In the genomic region with DNA sequence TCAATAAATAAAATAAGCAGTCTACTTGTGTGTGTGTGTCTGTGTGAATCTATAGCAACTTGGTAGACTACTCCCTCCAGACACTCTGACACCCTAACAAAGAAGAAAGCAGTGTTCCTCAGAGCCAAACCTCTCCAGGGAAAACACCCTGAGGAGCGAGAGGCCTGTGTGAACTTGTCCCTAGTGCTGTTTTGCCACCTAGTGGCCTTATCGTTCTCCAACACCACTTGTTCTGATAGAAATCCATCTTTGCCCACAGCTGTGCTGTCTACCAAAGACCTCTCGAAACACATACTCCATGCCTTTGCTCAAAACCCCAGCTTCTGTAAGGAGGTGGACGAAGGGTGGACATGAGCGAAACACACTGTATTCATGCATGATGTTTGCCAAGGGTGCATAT, we compare ENCODE assay signal across 9 mouse cellular contexts. TPM values are rescaled to one million over a fixed set of nuclear protein-coding genes. Genes with fewer than 3 reads are reported as not detected.
DNase-seq lines count a peak whose midpoint lies in the region; ATAC-seq and TF ChIP-seq lines count a peak whose summit lies in the region.
"Had no signal": no experiment of that assay in that cellular context is flagged by ENCODE, and none has a peak within 500 bp of the region (broad histone marks: within the 10 kb centered on the region; RNA-seq: fewer than 3 reads in every experiment).

No protein-coding gene starts in this region.

- DNase-seq in spleen, adult 2 months (ENCODE audit: low read depth in 1 of 2, low spot score in 2 of 2), result no peak
- no peak for DNase-seq in spleen, postnatal 10 days (ENCODE audit: low spot score in 2 of 2)
- peak; percentile 82 for DNase-seq in embryo, embryonic 10 days (ENCODE audit: low spot score)
- DNase-seq in left cerebral cortex, postnatal 4 days, result peak; percentile 66

- H3K9ac ChIP-seq in intestine, embryonic 16.5 days (ENCODE audit: low read depth, low read length), result no peak overlapping the region
- no peak overlapping the region for H3K9ac ChIP-seq in midbrain, embryonic 12.5 days (replicated peaks)
- H3K9ac ChIP-seq in stomach, embryonic 16.5 days (ENCODE audit: low read length), result no peak overlapping the region

- H3K4me1 ChIP-seq in spleen, adult 2 months (ENCODE audit: control insufficient read depth, insufficient read depth, insufficient read length), result no peaks in the 10 kb centered on the region
- peaks cover 11% of the 10 kb centered on the region for H3K4me1 ChIP-seq in intestine, embryonic 16.5 days (ENCODE audit: control insufficient read depth, insufficient read depth, low read length)
- H3K4me1 ChIP-seq in midbrain, embryonic 12.5 days, result no peaks in the 10 kb centered on the region
- H3K4me1 ChIP-seq in stomach, embryonic 16.5 days (ENCODE audit: control insufficient read depth, insufficient read depth, low read length), result peaks cover 24% of the 10 kb centered on the region

- intact Hi-C loops in left cerebral cortex, postnatal 4 days (cut with DNase I), result loop anchor here (10.0 kb wide), 1 partner anchor 54 kb away; a partner anchor contains a TSS

- TF ChIP-seq CTCF in spleen, adult 2 months (IDR thresholded peaks at IDR 0.05; ENCODE audit: extremely low read depth, insufficient read depth, insufficient read length, insufficient replicate concordance), result peak; percentile 20; the same call in 1 of the 2 replicates

- no peak overlapping the region for H3K4me2 ChIP-seq in intestine, embryonic 16.5 days (ENCODE audit: low read depth, low read length)
- H3K4me2 ChIP-seq in midbrain, embryonic 12.5 days (replicated peaks), result no peak overlapping the region
- H3K4me2 ChIP-seq in stomach, embryonic 16.5 days (ENCODE audit: low read depth, low read length), result no peak overlapping the region

- 45% methylated on average over 5 of the region's 5 CpGs for WGBS in spleen, adult 2 months
- WGBS in intestine, embryonic 16.5 days, result 23% methylated on average over 5 of the region's 5 CpGs
- 40% methylated on average over 5 of the region's 5 CpGs for WGBS in midbrain, embryonic 12.5 days
- 23% methylated on average over 5 of the region's 5 CpGs for WGBS in stomach, embryonic 16.5 days

- TF ChIP-seq POLR2A in spleen, adult 2 months (IDR thresholded peaks at IDR 0.05; ENCODE audit: low read depth, low read length), result no peak

- ATAC-seq in granulocyte monocyte progenitor cell, adult 5-6 weeks (replicated peaks; ENCODE audit: poor library complexity, severe bottlenecking), result peak; percentile 82
- ATAC-seq in intestine, embryonic 16.5 days, result peak; percentile 64
- ATAC-seq in midbrain, embryonic 12.5 days (ENCODE audit: low FRiP score, low read depth), result peak; percentile 65
- peak; percentile 70 for ATAC-seq in stomach, embryonic 16.5 days (ENCODE audit: insufficient read depth, low FRiP score)

- 0 out of 2 replicates have a peak, but pooled peaks cover 4% of the 10 kb centered on the region for H3K9me3 ChIP-seq in intestine, embryonic 16.5 days (ENCODE audit: control insufficient read depth, low read length)
- H3K9me3 ChIP-seq in midbrain, embryonic 12.5 days, result no peaks in the 10 kb centered on the region
- 0 out of 2 replicates have a peak, but pooled peaks cover 2% of the 10 kb centered on the region for H3K9me3 ChIP-seq in stomach, embryonic 16.5 days (replicated peaks; ENCODE audit: control insufficient read depth, low read length)

- no peaks in the 10 kb centered on the region for H3K27me3 ChIP-seq in spleen, adult 2 months (ENCODE audit: control insufficient read depth, insufficient read depth, low read length)
- no peaks in the 10 kb centered on the region for H3K27me3 ChIP-seq in intestine, embryonic 16.5 days (replicated peaks; ENCODE audit: control insufficient read depth, insufficient read depth, low read length)
- 0 out of 2 replicates have a peak, but pooled peaks cover 4% of the 10 kb centered on the region for H3K27me3 ChIP-seq in midbrain, embryonic 12.5 days
- no peaks in the 10 kb centered on the region for H3K27me3 ChIP-seq in stomach, embryonic 16.5 days (ENCODE audit: control insufficient read depth, insufficient read depth, low read length)

- H3K4me3 ChIP-seq in spleen, adult 2 months (ENCODE audit: extremely low read depth, insufficient read depth, insufficient read length), result no peak overlapping the region
- H3K4me3 ChIP-seq in intestine, embryonic 16.5 days (ENCODE audit: low read length), result no peak overlapping the region
- H3K4me3 ChIP-seq in midbrain, embryonic 12.5 days, result no peak overlapping the region
- no peak overlapping the region for H3K4me3 ChIP-seq in stomach, embryonic 16.5 days (replicated peaks; ENCODE audit: low read length)

- no peaks in the 10 kb centered on the region for H3K36me3 ChIP-seq in spleen, adult 2 months (ENCODE audit: control insufficient read depth, insufficient read depth, low read length)
- H3K36me3 ChIP-seq in intestine, embryonic 16.5 days (ENCODE audit: control insufficient read depth, insufficient read depth, low read length), result no peaks in the 10 kb centered on the region
- H3K36me3 ChIP-seq in midbrain, embryonic 12.5 days, result no peaks in the 10 kb centered on the region
- no peaks in the 10 kb centered on the region for H3K36me3 ChIP-seq in stomach, embryonic 16.5 days (ENCODE audit: control insufficient read depth, insufficient read depth, low read length)

- H3K27ac ChIP-seq in spleen, adult 2 months (ENCODE audit: insufficient read depth, low read length), result no peak overlapping the region
- H3K27ac ChIP-seq in intestine, embryonic 16.5 days (ENCODE audit: low read length), result no peak overlapping the region
- no peak overlapping the region for H3K27ac ChIP-seq in midbrain, embryonic 12.5 days (replicated peaks)
- H3K27ac ChIP-seq in stomach, embryonic 16.5 days (ENCODE audit: low read length), result peak overlapping the region; percentile 70; the same call in 1 of the 2 replicates
- H3K27ac ChIP-seq: macrophage had no signal

RNA-seq across cellular contexts. Expression of a gene that starts 8.3 kb away (rescaled TPM):
- not detected in 2 replicates for polyA plus RNA-seq in spleen, adult 2 months (2012; rRNA removed)
- not detected in 2 replicates for total RNA-seq in granulocyte monocyte progenitor cell, adult 5-6 weeks (2014; fragmentation: Nextera tagmentation)
- not detected in 2 replicates for total RNA-seq in granulocyte monocyte progenitor cell, adult 5-6 weeks (2017)
- polyA plus RNA-seq in intestine, embryonic 16.5 days (2015; fragmentation: Nextera tagmentation; extraction: Ambion mirVana), result not detected in 2 replicates
- not detected for total RNA-seq in left cerebral cortex, postnatal 4 days (2021)
- not detected in 2 replicates for polyA plus RNA-seq in midbrain, embryonic 12.5 days (2016; fragmentation: Nextera tagmentation; extraction: Ambion mirVana)
- polyA plus RNA-seq in stomach, embryonic 16.5 days (2015; fragmentation: Nextera tagmentation; extraction: Ambion mirVana), result not detected in 2 replicates
- polyA plus RNA-seq: macrophage had no signal

RNA-seq across cellular contexts. Expression of a gene that starts 12.6 kb away (rescaled TPM):
- polyA plus RNA-seq in spleen, adult 2 months (2012; rRNA removed), result not detected in 2 replicates
- not detected in 2 replicates for total RNA-seq in granulocyte monocyte progenitor cell, adult 5-6 weeks (2014; fragmentation: Nextera tagmentation)
- not detected in 2 replicates for total RNA-seq in granulocyte monocyte progenitor cell, adult 5-6 weeks (2017)
- polyA plus RNA-seq in intestine, embryonic 16.5 days (2015; fragmentation: Nextera tagmentation; extraction: Ambion mirVana), result not detected in 2 replicates
- not detected for total RNA-seq in left cerebral cortex, postnatal 4 days (2021)
- polyA plus RNA-seq in midbrain, embryonic 12.5 days (2016; fragmentation: Nextera tagmentation; extraction: Ambion mirVana), result not detected in 2 replicates
- not detected in 2 replicates for polyA plus RNA-seq in stomach, embryonic 16.5 days (2015; fragmentation: Nextera tagmentation; extraction: Ambion mirVana)
- polyA plus RNA-seq: macrophage had no signal

RNA-seq across cellular contexts. Expression of a gene that starts 16.9 kb away (rescaled TPM):
- 19.2 and 21.0 TPM in 2 replicates for polyA plus RNA-seq in spleen, adult 2 months (2012; rRNA removed)
- total RNA-seq in granulocyte monocyte progenitor cell, adult 5-6 weeks (2014; fragmentation: Nextera tagmentation), result 5.4 and 6.2 TPM in 2 replicates
- 8.7 and 11.4 TPM in 2 replicates for total RNA-seq in granulocyte monocyte progenitor cell, adult 5-6 weeks (2017)
- 62.1 and 64.2 TPM in 2 replicates for polyA plus RNA-seq in intestine, embryonic 16.5 days (2015; fragmentation: Nextera tagmentation; extraction: Ambion mirVana)
- 100 to 1,000 TPM; 172 to 173 TPM for total RNA-seq in left cerebral cortex, postnatal 4 days (2021)
- 21.6 and 24.0 TPM in 2 replicates for polyA plus RNA-seq in midbrain, embryonic 12.5 days (2016; fragmentation: Nextera tagmentation; extraction: Ambion mirVana)
- polyA plus RNA-seq in stomach, embryonic 16.5 days (2015; fragmentation: Nextera tagmentation; extraction: Ambion mirVana), result 125 and 143 TPM in 2 replicates
- polyA plus RNA-seq: macrophage had no signal

RNA-seq across cellular contexts. Expression of a gene that starts 38.1 kb away (rescaled TPM):
- 0.75 and 0.81 TPM in 2 replicates for polyA plus RNA-seq in spleen, adult 2 months (2012; rRNA removed)
- total RNA-seq in granulocyte monocyte progenitor cell, adult 5-6 weeks (2014; fragmentation: Nextera tagmentation), result 0.49 and 1.4 TPM in 2 replicates
- total RNA-seq in granulocyte monocyte progenitor cell, adult 5-6 weeks (2017), result 0.09 and 0.21 TPM in 2 replicates
- 1.3 TPM in 2 replicates for polyA plus RNA-seq in intestine, embryonic 16.5 days (2015; fragmentation: Nextera tagmentation; extraction: Ambion mirVana)
- 1 to 10 TPM; 4.8 to 5.4 TPM for total RNA-seq in left cerebral cortex, postnatal 4 days (2021)
- 1.2 and 1.6 TPM in 2 replicates for polyA plus RNA-seq in midbrain, embryonic 12.5 days (2016; fragmentation: Nextera tagmentation; extraction: Ambion mirVana)
- 0.89 and 0.98 TPM in 2 replicates for polyA plus RNA-seq in stomach, embryonic 16.5 days (2015; fragmentation: Nextera tagmentation; extraction: Ambion mirVana)

RNA-seq across cellular contexts. Expression of a gene that starts 46.2 kb away (rescaled TPM):
- polyA plus RNA-seq in spleen, adult 2 months (2012; rRNA removed), result 24.9 and 34.9 TPM in 2 replicates
- total RNA-seq in granulocyte monocyte progenitor cell, adult 5-6 weeks (2014; fragmentation: Nextera tagmentation), result 15.4 and 22.2 TPM in 2 replicates
- 13.1 and 34.7 TPM in 2 replicates for total RNA-seq in granulocyte monocyte progenitor cell, adult 5-6 weeks (2017)
- 50.3 and 57.1 TPM in 2 replicates for polyA plus RNA-seq in intestine, embryonic 16.5 days (2015; fragmentation: Nextera tagmentation; extraction: Ambion mirVana)
- total RNA-seq in left cerebral cortex, postnatal 4 days (2021), result 10 to 100 TPM; 50.3 to 63.4 TPM
- polyA plus RNA-seq in midbrain, embryonic 12.5 days (2016; fragmentation: Nextera tagmentation; extraction: Ambion mirVana), result 61.9 and 68.0 TPM in 2 replicates
- polyA plus RNA-seq in stomach, embryonic 16.5 days (2015; fragmentation: Nextera tagmentation; extraction: Ambion mirVana), result 49.7 and 57.7 TPM in 2 replicates

Comparison
In these comparisons a context has a peak if more than half of its experiments do, and no peak if none do; other contexts are left out.
1. DNase-seq: peak in embryo, embryonic 10 days (single experiment) and left cerebral cortex, postnatal 4 days (single experiment); none in spleen, adult 2 months (0 of 2) and spleen, postnatal 10 days (0 of 2).
2. Peak in every context shown above with its lines, with median percentiles within 50 percentile points of each other: ATAC-seq.